Mouse (Mus musculus) midbrain, embryonic 14.5 days (tissue): ENCODE measurements around the gene Pex3. TPM values are rescaled to one million over a fixed set of nuclear protein-coding genes. Genes with fewer than 3 reads are reported as not detected.

Experiments used
- ATAC-seq: fragments of 200-750 bp; cut with Nextera tagmentation; 2 replicates; pipeline ENCODE4 v1.8.0; 2017; ENCODE audit warnings: moderate number of reproducible peaks, moderate library complexity; ENCODE audit not compliant: low FRiP score, low TSS enrichment
- DNase-seq: peaks from one replicate; pipeline ENCODE4 v3.0.0-alpha.2; 2015
- H3K27ac ChIP-seq: fragments of 300-500 bp; sonication (generic); replicated peaks from 2 replicates; pipeline ENCODE4 v1.5.1; 2014; ENCODE audit warnings: mild to moderate bottlenecking, low read depth, low read length, moderate library complexity
- H3K27me3 ChIP-seq: fragments of 300-500 bp; sonication (generic); 2 replicates; pipeline ENCODE4 v1.6.1; 2014; ENCODE audit warnings: low read length, control low read depth, mixed read lengths; ENCODE audit not compliant: control insufficient read depth, insufficient read depth
- H3K36me3 ChIP-seq: fragments of 300-500 bp; sonication (generic); 2 replicates; pipeline ENCODE4 v1.6.1; 2014; ENCODE audit warnings: low read length, control low read depth; ENCODE audit not compliant: control insufficient read depth, insufficient read depth
- H3K4me1 ChIP-seq: fragments of 300-500 bp; sonication (generic); 2 replicates; pipeline ENCODE4 v1.6.1; 2014; ENCODE audit warnings: mild to moderate bottlenecking, antibody characterized with exemption, low read length, control low read depth; ENCODE audit not compliant: control insufficient read depth, insufficient read depth
- H3K4me2 ChIP-seq: fragments of 300-500 bp; sonication (generic); 2 replicates; pipeline ENCODE4 v1.6.1; 2014; ENCODE audit warnings: mild to moderate bottlenecking, low read length, moderate library complexity
- H3K4me3 ChIP-seq: fragments of 300-500 bp; sonication (generic); replicated peaks from 2 replicates; pipeline ENCODE4 v1.5.1; 2014; ENCODE audit warnings: low read depth, low read length
- H3K9ac ChIP-seq: fragments of 300-500 bp; sonication (generic); replicated peaks from 2 replicates; pipeline ENCODE4 v1.6.1; 2014; ENCODE audit warnings: mild to moderate bottlenecking, low read length, moderate library complexity
- H3K9me3 ChIP-seq: fragments of 300-500 bp; sonication (generic); 2 replicates; pipeline ENCODE4 v1.6.1; 2016; ENCODE audit warnings: low read length, control low read depth, mixed read lengths; ENCODE audit not compliant: control insufficient read depth
- WGBS: fragments of 180-500 bp; shearing (Covaris S2); extraction: QIAGEN DNeasy Blood & Tissue Kit; methylation state at CpG from one replicate; pipeline ENCODE4 v1.1.7; 2014; 5-methylcytosine and 5-hydroxymethylcytosine counted together
- polyA plus RNA-seq: library from polyadenylated mRNA; unstranded; fragments of >200 nt; fragmentation: Nextera tagmentation; extraction: Ambion mirVana; gene quantifications from 2 replicates; pipeline ENCODE4 v1.2.1, GENCODE M21; 2014

Gene Pex3
- polyA plus RNA-seq, 1 experiment from 2014 or later: 34.7 TPM

DNA sequence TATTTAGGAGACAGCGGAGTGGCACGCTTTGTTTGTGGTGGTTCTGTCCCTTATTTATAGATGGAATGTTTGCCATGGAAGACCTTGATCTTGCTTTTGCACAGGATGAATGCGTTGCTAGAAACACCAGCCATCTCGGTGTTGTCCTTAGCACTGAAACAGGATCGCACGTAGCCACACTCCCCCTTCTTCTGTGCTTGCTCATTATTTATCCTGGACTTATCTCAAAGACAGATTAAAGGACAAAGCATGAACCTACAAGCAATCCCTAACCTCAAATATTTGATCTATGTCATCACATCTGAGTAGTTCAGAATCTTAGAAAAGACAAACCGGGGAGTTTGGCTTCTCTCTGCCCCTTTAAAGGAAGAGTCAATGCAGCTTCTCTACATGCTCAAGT is 24.2 kb upstream of the Pex3 start:
- Histone ChIP-seq H3K9me3 (no peaks in the 10 kb centered on the region), H3K4me1 (no peaks in the 10 kb centered on the region), H3K4me2 (no peak overlapping the region), H3K9ac (no peak overlapping the region), H3K36me3 (no peaks in the 10 kb centered on the region), H3K4me3 (no peak overlapping the region), H3K27me3 (no peaks in the 10 kb centered on the region), H3K27ac (no peak overlapping the region)
- no peak for DNase-seq
- ATAC-seq: no peak
- WGBS: 77% methylated on average over 7 of the region's 7 CpGs

DNA sequence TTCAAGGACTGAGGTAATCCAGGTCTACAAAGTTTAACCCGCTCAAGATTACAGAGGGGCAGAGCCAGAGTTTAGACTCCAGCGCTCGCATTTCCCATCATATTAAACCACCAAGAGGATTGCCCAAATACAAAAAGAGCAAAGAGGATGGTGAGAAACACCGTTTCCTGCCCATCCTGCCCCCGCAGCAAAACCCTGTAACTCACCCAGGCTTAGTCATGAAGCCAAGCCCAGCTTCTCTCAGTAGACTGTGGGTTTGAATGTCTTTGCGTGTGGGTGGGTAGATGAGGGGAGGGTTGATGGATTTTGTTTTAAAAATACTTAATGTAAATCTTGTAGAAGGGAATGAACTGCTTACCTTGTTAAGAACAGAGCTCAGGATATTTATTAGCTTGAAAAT is 19.5 kb upstream of the Pex3 start:
- H3K4me3 ChIP-seq: no peak overlapping the region
- H3K36me3 ChIP-seq: no peaks in the 10 kb centered on the region
- H3K27ac ChIP-seq: no peak overlapping the region
- no peaks in the 10 kb centered on the region for H3K9me3 ChIP-seq
- 83% methylated on average over 6 of the region's 6 CpGs for WGBS
- no peak overlapping the region for H3K9ac ChIP-seq
- no peak overlapping the region for H3K4me2 ChIP-seq
- H3K27me3 ChIP-seq: no peaks in the 10 kb centered on the region
- no peak for DNase-seq
- peaks cover 6% of the 10 kb centered on the region for H3K4me1 ChIP-seq
- no peak for ATAC-seq

DNA sequence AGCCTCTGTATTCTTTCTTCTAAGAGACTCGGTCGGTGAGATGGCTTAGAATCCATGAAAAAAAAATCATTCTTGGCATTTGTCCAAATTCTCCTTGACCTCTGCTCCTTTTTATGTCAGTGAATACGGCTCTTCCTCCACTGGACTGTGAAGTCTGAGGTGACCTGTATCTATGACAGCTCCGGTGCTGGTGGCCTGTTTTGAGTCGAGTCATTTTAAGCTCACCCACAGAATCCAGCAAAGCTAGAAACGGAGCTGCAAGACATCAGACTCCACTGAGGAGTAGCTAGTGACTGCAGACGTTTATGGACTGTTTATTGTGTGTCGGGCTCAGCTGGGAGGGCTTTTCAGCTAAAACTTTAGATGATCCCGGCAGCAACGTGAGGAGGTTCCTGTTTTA is 19.1 kb upstream of the Pex3 start:
- DNase-seq (peak; percentile 13), ATAC-seq (no peak)
- Histone ChIP-seq H3K27ac (no peak overlapping the region), H3K4me3 (no peak overlapping the region), H3K9me3 (no peaks in the 10 kb centered on the region), H3K9ac (no peak overlapping the region), H3K27me3 (no peaks in the 10 kb centered on the region), H3K36me3 (no peaks in the 10 kb centered on the region), H3K4me1 (peaks cover 6% of the 10 kb centered on the region), H3K4me2 (no peak overlapping the region)
- 51% methylated on average over 10 of the region's 10 CpGs for WGBS

DNA sequence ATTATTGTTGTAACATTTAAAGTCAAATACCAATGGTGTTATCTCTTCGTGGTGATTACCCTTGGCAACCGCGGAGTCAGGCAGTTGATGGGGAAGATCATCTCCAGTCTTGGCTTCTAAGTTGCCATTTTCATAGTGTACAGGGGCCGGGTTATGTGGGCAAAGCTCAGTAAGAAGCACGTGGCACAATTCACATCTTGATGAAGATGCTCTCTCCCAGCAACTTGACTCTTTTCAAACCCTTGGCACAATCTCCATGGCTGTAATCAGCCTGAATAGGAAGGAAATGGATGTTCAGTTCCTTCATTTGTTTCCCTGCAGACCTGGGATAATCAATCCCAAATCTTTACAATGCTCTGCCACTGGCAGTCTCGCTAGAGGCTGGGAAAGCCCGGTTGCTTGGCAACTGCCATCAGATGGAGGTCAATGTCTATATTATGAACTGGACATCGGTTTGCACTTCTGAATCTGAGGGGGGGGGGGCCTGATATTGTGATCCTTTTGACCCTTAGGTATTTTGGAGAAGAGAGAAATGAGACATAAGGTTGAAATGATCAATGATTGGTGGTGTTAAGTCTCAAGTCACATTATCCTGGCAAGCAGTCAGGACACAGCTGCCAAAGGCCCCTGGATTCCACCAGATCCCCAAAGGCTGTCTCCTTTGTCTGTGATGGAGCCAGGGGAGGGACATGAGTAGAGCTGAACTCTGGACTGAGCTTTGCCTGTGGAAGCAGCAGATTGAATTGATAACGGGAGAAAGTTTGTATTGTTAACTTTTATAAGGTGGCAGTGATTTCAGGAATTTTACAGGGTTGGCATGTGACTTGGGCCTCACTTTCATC is 18.0 kb upstream of the Pex3 start:
- no peak overlapping the region for H3K4me3 ChIP-seq
- peaks cover 1% of the 10 kb centered on the region; the same call in 1 of the 2 replicates for H3K27me3 ChIP-seq
- no peaks in the 10 kb centered on the region for H3K9me3 ChIP-seq
- ATAC-seq (no peak), DNase-seq (peak; percentile 24)
- no peaks in the 10 kb centered on the region for H3K36me3 ChIP-seq
- no peak overlapping the region for H3K9ac ChIP-seq
- H3K27ac ChIP-seq: no peak overlapping the region
- WGBS: 32% methylated on average over 9 of the region's 9 CpGs
- H3K4me2 ChIP-seq: no peak overlapping the region
- peaks cover 6% of the 10 kb centered on the region for H3K4me1 ChIP-seq

DNA sequence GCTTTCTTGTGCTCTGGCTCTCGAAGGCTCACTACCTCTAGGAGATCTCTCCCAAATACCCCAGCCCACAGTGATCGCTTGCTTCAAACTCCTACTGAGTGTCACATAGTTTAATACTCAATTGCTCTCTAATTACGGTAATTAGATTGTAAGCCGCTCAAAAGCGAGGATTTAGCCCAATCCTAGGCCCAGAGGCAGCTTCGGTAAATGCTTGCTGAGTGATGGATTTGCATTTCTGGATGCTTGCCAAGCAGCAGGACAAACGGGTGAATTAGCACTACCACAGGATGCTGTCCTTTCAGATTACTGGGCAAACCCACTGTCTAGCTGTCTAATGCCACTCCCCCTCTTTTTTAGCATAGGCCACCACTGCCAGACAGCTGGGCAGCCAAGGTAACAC is 16.9 kb upstream of the Pex3 start:
- Histone ChIP-seq H3K4me3 (no peak overlapping the region), H3K4me2 (no peak overlapping the region), H3K4me1 (peaks cover 6% of the 10 kb centered on the region), H3K36me3 (no peaks in the 10 kb centered on the region), H3K27me3 (peaks cover 6% of the 10 kb centered on the region; the same call in 1 of the 2 replicates), H3K27ac (no peak overlapping the region), H3K9ac (no peak overlapping the region), H3K9me3 (no peaks in the 10 kb centered on the region)
- WGBS: 12% methylated on average over 7 of the region's 7 CpGs
- peak; percentile 71 for ATAC-seq
- DNase-seq: peak; percentile 86

DNA sequence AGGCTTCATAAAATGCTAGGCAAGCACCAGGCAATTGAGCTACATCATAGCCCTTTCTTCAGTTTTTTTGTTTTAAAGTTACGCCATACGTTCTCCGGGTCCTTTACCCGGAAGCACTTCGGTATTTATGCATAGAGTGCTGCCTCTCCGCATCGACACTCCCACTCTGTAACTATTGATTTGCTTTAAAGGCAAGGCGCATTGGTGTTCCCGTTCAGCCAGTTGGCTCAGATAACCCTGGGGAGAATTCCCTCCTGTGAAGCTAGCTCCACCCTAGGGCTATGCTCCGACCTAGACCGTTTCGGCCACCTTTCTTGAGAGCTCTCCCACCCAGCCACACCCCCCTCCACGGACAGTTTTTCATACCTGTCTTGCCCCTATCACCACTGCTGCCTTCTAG is 13.5 kb upstream of the Pex3 start:
- ATAC-seq (no peak), DNase-seq (no peak)
- Histone ChIP-seq H3K4me2 (no peak overlapping the region), H3K4me1 (peaks cover 6% of the 10 kb centered on the region), H3K9ac (no peak overlapping the region), H3K9me3 (no peaks in the 10 kb centered on the region), H3K27me3 (peaks cover 6% of the 10 kb centered on the region; the same call in 1 of the 2 replicates), H3K27ac (no peak overlapping the region), H3K4me3 (no peak overlapping the region), H3K36me3 (no peaks in the 10 kb centered on the region)
- WGBS: 67% methylated on average over 13 of the region's 13 CpGs

DNA sequence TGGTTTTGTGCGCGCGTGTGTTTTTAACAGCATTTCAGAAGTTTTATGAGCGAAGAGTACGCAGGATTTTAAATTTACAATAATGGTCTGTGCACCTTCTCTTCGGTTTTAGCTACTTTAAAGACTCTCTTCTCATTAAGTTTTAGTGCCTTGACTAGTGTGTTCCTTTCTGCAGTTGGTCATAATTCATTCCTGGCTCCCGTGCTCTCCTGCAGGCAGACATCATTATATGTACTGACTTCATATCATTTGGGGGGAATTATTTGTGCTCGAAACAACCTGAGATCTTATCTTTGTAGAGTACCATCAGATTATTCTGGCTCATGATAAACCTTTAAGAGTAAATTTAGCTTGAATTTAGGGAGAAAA is 12.1 kb upstream of the Pex3 start:
- no peak for DNase-seq
- no peak overlapping the region for H3K27ac ChIP-seq
- H3K9ac ChIP-seq: no peak overlapping the region
- peak overlapping the region; percentile 49 for H3K4me2 ChIP-seq
- no peaks in the 10 kb centered on the region for H3K36me3 ChIP-seq
- ATAC-seq: no peak
- H3K9me3 ChIP-seq: no peaks in the 10 kb centered on the region
- WGBS: 65% methylated on average over 8 of the region's 8 CpGs
- peaks cover 6% of the 10 kb centered on the region; the same call in 1 of the 2 replicates for H3K27me3 ChIP-seq
- no peaks in the 10 kb centered on the region for H3K4me1 ChIP-seq
- peak overlapping the region; percentile 12; the same call in 1 of the 2 replicates for H3K4me3 ChIP-seq

DNA sequence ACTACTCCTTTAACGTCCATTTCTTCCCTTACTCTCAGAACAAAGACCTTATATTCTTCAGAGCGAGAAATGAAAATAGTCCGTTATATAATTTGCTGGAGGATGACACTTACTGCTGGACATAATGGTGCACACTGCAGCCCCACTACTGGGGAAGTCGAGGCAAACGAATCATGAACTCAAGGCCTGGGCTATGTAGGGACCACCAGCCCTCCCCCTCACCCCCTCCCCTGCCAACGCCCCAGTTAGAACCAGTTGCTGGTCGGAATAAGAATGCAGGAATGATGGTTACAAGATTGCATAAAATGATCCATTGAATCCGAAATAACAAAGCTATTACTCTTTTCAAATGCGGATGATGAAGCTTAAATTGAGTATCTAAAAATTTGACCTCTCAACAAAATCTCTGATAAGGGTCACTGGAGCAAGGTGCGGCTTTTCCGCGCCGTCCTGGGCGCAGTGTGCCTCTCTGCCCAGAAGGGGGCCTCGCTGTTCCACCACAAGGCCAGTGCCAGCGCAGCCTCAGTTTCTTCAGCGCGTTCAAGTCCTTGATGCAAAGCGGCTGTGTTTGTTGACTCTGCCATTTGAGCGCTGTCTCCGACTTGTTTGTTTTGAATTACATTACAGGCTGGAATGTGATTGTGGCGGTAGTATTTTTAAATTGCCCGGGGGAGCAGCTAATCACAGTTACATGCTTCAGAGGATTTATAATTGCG is 11.6 kb upstream of the Pex3 start:
- Histone ChIP-seq H3K36me3 (no peaks in the 10 kb centered on the region), H3K4me2 (peak overlapping the region; percentile 49), H3K9ac (no peak overlapping the region), H3K27ac (no peak overlapping the region), H3K27me3 (peaks cover 6% of the 10 kb centered on the region; the same call in 1 of the 2 replicates), H3K9me3 (no peaks in the 10 kb centered on the region), H3K4me3 (peak overlapping the region; percentile 12; the same call in 1 of the 2 replicates), H3K4me1 (no peaks in the 10 kb centered on the region)
- 28% methylated on average over 24 of the region's 24 CpGs for WGBS
- peak; percentile 72 for ATAC-seq
- DNase-seq: peak; percentile 87
